Mouse (Mus musculus): ENCODE measurements around the gene Arsb.

- TF ChIP-seq CTCF (IDR thresholded peaks at IDR 0.05; ENCODE audit: low read depth, low read length) (no peak), POLR2A (IDR thresholded peaks at IDR 0.05; ENCODE audit: borderline replicate concordance, low read depth, low read length) (no peak)
These were observed 77.2 kb downstream of the Arsb start for GRCm38 (mm10) chr13:93848615-93849014.
